Mouse (Mus musculus) skeletal muscle tissue, adult 2 months (tissue): ENCODE data around the gene Ppp4c.
A peak's percentile ranks its signal among the peaks of the same experiment; 100 is the strongest.
"Not testable (repeated sequence)": the region's sequence is repeated elsewhere in the genome, so short reads cannot be mapped to it uniquely, and the experiment has no call there.

ENCODE experiments used
- DNase-seq: peaks from one replicate; pipeline ENCODE4 v3.0.0-alpha.2; 2012; ENCODE audit warnings: low read depth, low spot score

Gene Ppp4c

GRCm38 (mm10) chr7:126781661-126782370 lies 10.5 kb downstream of the Ppp4c start:
- DNase-seq = no peak

DNA sequence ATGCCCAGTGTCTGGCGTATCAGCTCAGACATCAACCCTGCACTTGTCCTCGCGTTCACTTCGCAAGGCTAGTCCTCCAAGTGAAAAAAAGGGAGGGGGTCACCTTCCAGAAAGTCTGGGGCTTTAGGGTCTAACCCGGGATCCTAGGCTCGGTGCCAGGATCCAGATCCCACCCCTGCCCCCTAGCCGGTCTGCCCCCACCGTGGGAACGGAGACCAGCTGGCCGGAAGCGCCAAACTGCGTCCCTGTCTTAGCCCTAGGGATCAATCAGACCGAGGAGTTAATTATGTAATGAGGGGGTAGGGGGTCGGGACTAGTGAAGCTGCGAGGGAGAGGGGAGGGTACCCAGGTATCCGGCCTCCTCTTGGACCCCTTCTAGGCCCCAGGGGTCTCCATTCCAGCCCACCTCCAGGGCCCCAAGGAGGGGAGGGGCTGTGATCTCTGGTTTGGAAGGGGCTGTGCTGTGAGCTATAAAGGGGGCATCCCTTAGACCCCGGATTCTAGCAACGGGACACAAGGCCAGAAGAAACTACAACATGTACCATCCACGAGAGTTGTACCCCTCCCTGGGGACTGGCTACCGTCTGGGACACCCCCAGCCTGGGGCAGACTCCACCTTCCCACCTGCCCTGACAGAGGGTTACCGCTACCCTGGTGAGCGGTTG lies 11.2 kb downstream of the Ppp4c start, which contains the start of gene Tbx6:
TSS of gene Tbx6 (plus strand) at position 513 of the 665 bp plus-strand sequence.
- DNase-seq = no peak

- no peak for DNase-seq
These were observed 12.0 kb downstream of the Ppp4c start for GRCm38 (mm10) chr7:126779983-126780970.

- not testable (repeated sequence) for DNase-seq
These were observed 13.2 kb downstream of the Ppp4c start for GRCm38 (mm10) chr7:126779101-126779500.

DNA sequence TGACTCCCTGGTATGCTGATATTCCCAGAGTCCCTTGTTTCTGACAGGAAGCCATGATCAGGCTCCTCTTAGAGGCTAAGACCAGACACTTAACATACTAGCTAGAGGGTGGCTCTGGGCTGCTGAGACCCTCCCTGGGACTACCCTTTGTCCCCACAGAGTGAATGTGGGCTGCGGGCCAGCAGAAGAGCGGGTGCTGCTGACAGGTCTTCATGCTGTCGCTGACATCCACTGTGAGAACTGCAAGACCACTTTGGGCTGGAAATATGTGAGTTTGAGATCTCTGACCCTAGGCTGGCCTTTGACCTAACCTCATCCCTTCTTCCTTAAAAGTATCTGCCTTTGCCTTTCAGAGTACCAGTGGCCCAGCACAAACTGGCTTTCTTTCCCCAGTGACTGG lies 14.1 kb downstream of the Ppp4c start:
- no peak for DNase-seq

GRCm38 (mm10) chr7:126777476-126777875 lies 14.8 kb downstream of the Ppp4c start:
- DNase-seq = no peak

DNA sequence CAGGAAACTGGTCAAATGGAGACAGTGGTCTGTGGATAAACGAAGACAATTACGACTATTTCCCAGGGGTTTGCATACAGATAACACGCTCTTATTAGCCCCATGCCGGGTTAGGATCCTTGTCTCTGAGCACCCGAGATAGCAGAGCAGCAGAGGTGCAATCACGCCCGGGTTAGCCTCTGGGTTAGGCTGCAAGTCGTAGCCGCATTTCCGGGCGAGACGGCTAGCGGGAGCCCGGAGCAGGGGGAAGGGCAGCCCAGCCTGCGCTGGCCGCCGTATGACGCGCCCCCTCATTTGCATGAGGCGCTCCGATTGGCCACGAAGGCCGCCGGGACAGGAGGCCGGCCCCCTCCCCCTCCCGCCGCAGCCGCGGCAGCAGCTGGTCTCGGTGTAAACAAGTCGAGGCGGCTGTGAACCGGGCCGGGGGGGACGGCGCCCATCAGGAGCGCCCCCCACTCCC lies 15.7 kb downstream of the Ppp4c start, which contains the start of gene Ypel3:
TSS of gene Ypel3 (plus strand) at position 358 of the 460 bp plus-strand sequence.
- DNase-seq = peak; percentile 95

DNA sequence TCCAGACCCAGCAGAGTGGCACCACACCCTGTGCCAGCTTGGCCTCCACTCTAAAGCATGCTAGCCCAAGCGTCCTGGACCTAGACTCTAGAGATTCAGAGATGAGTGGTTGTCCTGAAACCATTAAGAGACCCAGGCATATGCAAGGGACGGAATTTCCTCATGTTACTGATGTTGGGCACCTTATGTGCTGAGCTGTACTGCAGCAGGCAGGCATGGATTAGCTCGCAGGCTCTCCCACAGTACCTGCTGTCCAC lies 16.4 kb downstream of the Ppp4c start:
- no peak for DNase-seq

- DNase-seq = no peak
These were observed 16.9 kb downstream of the Ppp4c start for GRCm38 (mm10) chr7:126775185-126775977.

- DNase-seq = no peak
These were observed 17.8 kb downstream of the Ppp4c start for GRCm38 (mm10) chr7:126774463-126774862.

- no peak for DNase-seq
These were observed 18.9 kb downstream of the Ppp4c start for GRCm38 (mm10) chr7:126773351-126773750.

GRCm38 (mm10) chr7:126770784-126771183 lies 21.5 kb downstream of the Ppp4c start:
- no peak for DNase-seq

DNA sequence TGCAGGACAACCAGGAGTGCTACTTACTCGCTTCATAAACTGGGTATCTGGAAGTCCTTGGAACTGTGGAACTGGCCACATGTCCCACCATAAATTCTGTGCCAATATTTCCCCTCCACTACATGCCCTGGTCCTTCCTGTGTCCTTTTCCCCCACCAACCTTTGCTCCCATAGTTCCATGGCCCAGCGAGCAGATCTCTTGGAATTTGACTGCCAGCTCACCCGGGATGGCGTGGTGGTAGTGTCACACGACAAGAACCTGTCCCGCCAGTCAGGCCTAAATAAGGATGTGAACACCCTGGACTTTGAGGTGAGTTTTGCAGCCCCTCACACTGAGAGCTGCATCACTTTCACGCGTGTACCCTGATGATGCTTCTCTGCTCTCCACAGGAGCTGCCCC lies 25.3 kb downstream of the Ppp4c start:
- DNase-seq = no peak

DNA sequence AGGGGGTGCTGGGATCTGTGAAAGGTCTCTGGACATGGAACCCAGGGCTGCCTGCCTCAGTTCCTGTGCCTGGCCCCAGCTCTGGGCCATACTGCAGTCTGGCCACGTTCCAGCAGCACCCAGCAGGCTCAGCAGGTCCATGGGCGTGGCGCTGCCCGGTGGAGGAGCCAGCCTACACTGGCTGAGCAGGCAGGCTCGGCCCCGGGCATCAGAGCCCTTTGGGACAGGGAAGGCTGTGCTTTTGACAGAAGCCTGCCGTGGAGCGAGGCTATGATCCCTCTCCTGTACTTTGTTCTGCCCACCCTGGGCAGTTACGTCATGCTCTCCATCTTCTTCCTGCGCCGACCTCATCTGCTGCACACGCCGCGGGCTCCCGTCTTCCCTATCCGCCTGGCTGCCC lies 26.1 kb downstream of the Ppp4c start, which contains the start of gene Gdpd3:
TSS of gene Gdpd3 (plus strand) at position 134 of the 400 bp plus-strand sequence.
- DNase-seq = no peak

DNA sequence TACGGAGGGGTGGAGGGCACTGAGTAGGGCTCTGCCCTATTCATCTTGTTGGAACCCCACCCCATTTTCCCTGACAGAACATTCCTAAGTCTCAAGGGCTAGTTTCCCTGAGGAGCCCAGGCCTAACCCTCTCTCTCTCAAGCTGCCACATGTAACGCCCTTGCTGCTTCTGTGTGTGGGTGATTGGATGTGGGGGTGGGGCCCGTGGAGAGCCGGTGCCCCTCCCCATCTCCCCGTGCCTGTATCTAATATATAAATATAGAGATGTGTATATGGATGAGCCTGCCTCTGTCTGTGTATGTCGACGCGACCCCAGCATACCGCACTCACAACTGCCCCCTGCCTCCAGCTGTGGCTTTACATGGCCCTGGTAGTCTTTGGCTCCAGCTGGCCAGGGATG lies 26.8 kb downstream of the Ppp4c start:
- no peak for DNase-seq

GRCm38 (mm10) chr7:126762471-126763008 lies 29.8 kb downstream of the Ppp4c start:
- DNase-seq = no peak

DNA sequence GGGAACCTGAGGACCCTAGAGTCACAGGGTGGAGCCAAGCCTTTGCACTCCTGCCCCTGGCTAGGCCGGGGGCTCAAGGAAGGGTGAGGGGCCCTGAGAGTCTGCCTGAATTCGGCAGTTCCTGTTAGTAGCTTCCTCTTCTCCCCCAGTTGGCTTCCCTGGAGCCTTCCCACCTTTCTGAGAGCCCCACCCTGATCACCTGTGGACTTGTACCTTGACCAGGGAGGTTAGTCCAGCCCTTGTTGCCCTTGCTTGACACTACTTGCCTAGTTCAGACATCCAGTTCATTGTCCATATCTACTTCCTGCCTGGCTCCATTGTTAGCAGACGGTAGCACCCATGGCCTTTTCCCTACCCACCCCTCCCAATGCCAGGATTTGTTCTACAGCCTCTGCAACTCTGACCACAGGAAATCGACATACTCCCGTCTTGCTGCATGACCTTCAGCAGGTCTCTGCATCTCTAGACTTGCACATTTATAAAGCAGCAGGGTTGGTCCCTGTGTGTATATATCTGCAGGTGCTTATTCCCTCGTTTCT lies 30.7 kb downstream of the Ppp4c start:
- no peak for DNase-seq

- no peak for DNase-seq
These were observed 31.3 kb downstream of the Ppp4c start for GRCm38 (mm10) chr7:126760956-126761355.

DNA sequence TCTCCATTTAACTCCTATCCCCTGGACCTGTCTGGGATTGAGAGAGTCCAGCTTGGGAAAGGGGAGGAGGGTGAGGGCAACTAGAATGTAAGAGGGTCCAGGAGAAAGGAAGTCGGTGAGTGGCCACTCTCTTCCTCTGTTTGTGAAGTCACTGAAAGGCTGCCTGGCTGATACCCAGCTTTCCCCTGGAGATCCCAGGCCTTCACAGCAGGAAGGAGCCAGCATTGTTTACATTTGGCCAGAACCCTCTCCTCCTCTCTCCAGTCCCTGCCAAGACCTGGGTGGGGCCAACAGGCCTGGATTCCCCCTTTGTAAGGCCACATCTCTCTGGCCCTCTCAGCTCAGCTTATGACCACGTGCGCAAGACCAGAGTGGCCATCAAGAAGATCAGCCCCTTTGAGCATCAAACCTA lies 31.9 kb downstream of the Ppp4c start:
- DNase-seq = peak; percentile 75

GRCm38 (mm10) chr7:126759672-126760390 lies 32.5 kb downstream of the Ppp4c start:
- DNase-seq = no peak
